Mouse (Mus musculus) stomach, embryonic 16.5 days (tissue): Measurements from ENCODE around the gene Morc3. TPM values are rescaled to one million over a fixed set of nuclear protein-coding genes. Genes with fewer than 3 reads are reported as not detected.

Source experiments
- ATAC-seq: fragments of 200-750 bp; cut with Nextera tagmentation; 2 replicates; pipeline ENCODE4 v1.8.0; 2017; ENCODE audit warnings: moderate number of reproducible peaks, moderate TSS enrichment; ENCODE audit not compliant: insufficient read depth, low FRiP score
- H3K27ac ChIP-seq: fragments of 300-500 bp; sonication (generic); 2 replicates; pipeline ENCODE4 v1.5.1; 2014; ENCODE audit warnings: low read length
- H3K27me3 ChIP-seq: fragments of 300-500 bp; sonication (generic); 2 replicates; pipeline ENCODE4 v1.6.1; 2014; ENCODE audit warnings: low read length, control low read depth, mixed read lengths; ENCODE audit not compliant: control insufficient read depth, insufficient read depth
- H3K36me3 ChIP-seq: fragments of 300-500 bp; sonication (generic); 2 replicates; pipeline ENCODE4 v1.6.1; 2014; ENCODE audit warnings: low read length; ENCODE audit not compliant: control insufficient read depth, insufficient read depth
- H3K4me1 ChIP-seq: fragments of 300-500 bp; sonication (generic); 2 replicates; pipeline ENCODE4 v1.6.1; 2014; ENCODE audit warnings: low read length, control low read depth, mixed read lengths; ENCODE audit not compliant: control insufficient read depth, insufficient read depth
- H3K4me2 ChIP-seq: fragments of 300-500 bp; sonication (generic); 2 replicates; pipeline ENCODE4 v1.6.1; 2014; ENCODE audit warnings: low read depth, low read length, mixed read lengths
- H3K4me3 ChIP-seq: fragments of 300-500 bp; sonication (generic); replicated peaks from 2 replicates; pipeline ENCODE4 v1.5.1; 2014; ENCODE audit warnings: mild to moderate bottlenecking, low read length
- H3K9ac ChIP-seq: fragments of 300-500 bp; sonication (generic); 2 replicates; pipeline ENCODE4 v1.6.1; 2014; ENCODE audit warnings: low read length
- H3K9me3 ChIP-seq: fragments of 300-500 bp; sonication (generic); replicated peaks from 2 replicates; pipeline ENCODE4 v1.6.1; 2016; ENCODE audit warnings: low read length, control low read depth; ENCODE audit not compliant: control insufficient read depth
- WGBS: fragments of 180-500 bp; shearing (Covaris S2); extraction: QIAGEN DNeasy Blood & Tissue Kit; methylation state at CpG from one replicate; pipeline ENCODE4 v1.1.7; 2014; 5-methylcytosine and 5-hydroxymethylcytosine counted together
- polyA plus RNA-seq: library from polyadenylated mRNA; unstranded; fragments of >200 nt; fragmentation: Nextera tagmentation; extraction: Ambion mirVana; gene quantifications from 2 replicates; pipeline ENCODE4 v1.2.1, GENCODE M21; 2015

Gene Morc3
- polyA plus RNA-seq = 31.0 and 34.8 TPM in 2 replicates

- Histone ChIP-seq H3K4me2 (peak within 1 kb of the TSS; percentile 64), H3K9me3 (no peaks in the 10 kb centered on the region), H3K27me3 (no peaks in the 10 kb centered on the region), H3K9ac (peak within 1 kb of the TSS; percentile 96), H3K4me3 (peak within 1 kb of the TSS; percentile 93), H3K27ac (peak within 1 kb of the TSS; percentile 98), H3K4me1 (peaks cover 17% of the 10 kb centered on the region), H3K36me3 (no peaks in the 10 kb centered on the region)
- ATAC-seq = peak; percentile 99
- WGBS = 11% methylated on average over 55 of the region's 55 CpGs
Measured at GRCm38 (mm10) chr16:93831627-93832395, at the start of gene Morc3. Morc3 (plus strand) TSS chr16:93832121.

- no peak overlapping the region for H3K4me2 ChIP-seq
- no peak overlapping the region for H3K4me3 ChIP-seq
- no peaks in the 10 kb centered on the region for H3K27me3 ChIP-seq
- peaks cover 6% of the 10 kb centered on the region for H3K36me3 ChIP-seq
- no peak overlapping the region for H3K27ac ChIP-seq
- H3K4me1 ChIP-seq = peaks cover 4% of the 10 kb centered on the region; the same call in 1 of the 2 replicates
- H3K9me3 ChIP-seq = no peaks in the 10 kb centered on the region
- no peak for ATAC-seq
- 91% methylated on average over 7 of the region's 7 CpGs for whole genome bisulfite sequencing
- H3K9ac ChIP-seq = no peak overlapping the region
Measured at GRCm38 (mm10) chr16:93784175-93784574, 47.7 kb upstream of the Morc3 start.

GRCm38 (mm10) chr16:93785805-93786204 lies 46.1 kb upstream of the Morc3 start:
- Histone ChIP-seq H3K36me3 (peaks cover 6% of the 10 kb centered on the region), H3K27me3 (no peaks in the 10 kb centered on the region), H3K9ac (no peak overlapping the region), H3K4me2 (no peak overlapping the region), H3K4me3 (no peak overlapping the region), H3K9me3 (no peaks in the 10 kb centered on the region), H3K27ac (no peak overlapping the region), H3K4me1 (peaks cover 4% of the 10 kb centered on the region; the same call in 1 of the 2 replicates)
- ATAC-seq = peak; percentile 85; the same call in 1 of the 2 replicates
- WGBS = 10% methylated on average over 9 of the region's 9 CpGs

GRCm38 (mm10) chr16:93788388-93788787 lies 43.5 kb upstream of the Morc3 start:
- Histone ChIP-seq H3K9ac (no peak overlapping the region), H3K27me3 (no peaks in the 10 kb centered on the region), H3K27ac (no peak overlapping the region), H3K4me1 (peaks cover 4% of the 10 kb centered on the region; the same call in 1 of the 2 replicates), H3K9me3 (no peaks in the 10 kb centered on the region), H3K36me3 (peaks cover 6% of the 10 kb centered on the region), H3K4me2 (no peak overlapping the region), H3K4me3 (no peak overlapping the region)
- WGBS = 84% methylated on average over 4 of the region's 4 CpGs
- no peak for ATAC-seq

GRCm38 (mm10) chr16:93788881-93789280 lies 43.0 kb upstream of the Morc3 start:
- Histone ChIP-seq H3K4me3 (no peak overlapping the region), H3K27me3 (no peaks in the 10 kb centered on the region), H3K9me3 (no peaks in the 10 kb centered on the region), H3K4me1 (peaks cover 4% of the 10 kb centered on the region; the same call in 1 of the 2 replicates), H3K4me2 (no peak overlapping the region), H3K36me3 (peaks cover 4% of the 10 kb centered on the region), H3K27ac (no peak overlapping the region), H3K9ac (no peak overlapping the region)
- WGBS = 89% methylated on average over 8 of the region's 8 CpGs
- no peak for ATAC-seq

GRCm38 (mm10) chr16:93789971-93790755 lies 41.8 kb upstream of the Morc3 start:
- Histone ChIP-seq H3K27me3 (no peaks in the 10 kb centered on the region), H3K4me1 (peaks cover 4% of the 10 kb centered on the region; the same call in 1 of the 2 replicates), H3K4me2 (no peak overlapping the region), H3K4me3 (no peak overlapping the region), H3K36me3 (no peaks in the 10 kb centered on the region), H3K9ac (no peak overlapping the region), H3K9me3 (no peaks in the 10 kb centered on the region), H3K27ac (no peak overlapping the region)
- no peak for ATAC-seq
- WGBS = 48% methylated on average over 5 of the region's 5 CpGs

- 62% methylated on average over 15 of the region's 15 CpGs for WGBS
- H3K4me1 ChIP-seq = peaks cover 18% of the 10 kb centered on the region
- H3K36me3 ChIP-seq = no peaks in the 10 kb centered on the region
- no peak for ATAC-seq
- no peak overlapping the region for H3K4me2 ChIP-seq
- no peaks in the 10 kb centered on the region for H3K27me3 ChIP-seq
- H3K9ac ChIP-seq = no peak overlapping the region
- H3K4me3 ChIP-seq = no peak overlapping the region
- no peak overlapping the region for H3K27ac ChIP-seq
- H3K9me3 ChIP-seq = no peaks in the 10 kb centered on the region
Measured at GRCm38 (mm10) chr16:93792981-93793630, 38.8 kb upstream of the Morc3 start.

GRCm38 (mm10) chr16:93794845-93795244 lies 37.1 kb upstream of the Morc3 start:
- no peak overlapping the region for H3K4me2 ChIP-seq

More at GRCm38 (mm10) chr16:93794845-93795244, 37.1 kb upstream of the Morc3 start:
- Histone ChIP-seq H3K27me3 (no peaks in the 10 kb centered on the region), H3K4me3 (no peak overlapping the region), H3K9me3 (no peaks in the 10 kb centered on the region), H3K4me1 (peaks cover 19% of the 10 kb centered on the region), H3K27ac (no peak overlapping the region), H3K36me3 (0 out of 2 replicates have a peak, but pooled peaks cover under 1% of the 10 kb centered on the region), H3K9ac (no peak overlapping the region)
- WGBS = 80% methylated on average over 5 of the region's 5 CpGs
- ATAC-seq = no peak
